ENCODE assay signal across 12 mouse cellular contexts in genomic region chr11:53314770-53315173, GRCm38 (mm10). TPM values are rescaled to one million over a fixed set of nuclear protein-coding genes. Genes with fewer than 3 reads are reported as not detected.
DNase-seq lines count a peak whose midpoint lies in the region; ATAC-seq and TF ChIP-seq lines count a peak whose summit lies in the region.
"Had no signal": no experiment of that assay in that cellular context is flagged by ENCODE, and none has a peak within 500 bp of the region (broad histone marks: within the 10 kb centered on the region; RNA-seq: fewer than 3 reads in every experiment).

No protein-coding gene starts in this region.

- TF ChIP-seq CTCF in liver, adult 2 months (IDR thresholded peaks at IDR 0.05; ENCODE audit: low read depth, low read length) = no peak

- H3K9me3 ChIP-seq in liver, embryonic 12.5 days (replicated peaks) = no peaks in the 10 kb centered on the region
- no peaks in the 10 kb centered on the region for H3K9me3 ChIP-seq in heart, embryonic 11.5 days (replicated peaks; ENCODE audit: control insufficient read depth, low read length)
- no peaks in the 10 kb centered on the region for H3K9me3 ChIP-seq in stomach, embryonic 15.5 days
- H3K9me3 ChIP-seq: embryonic facial prominence, embryonic 10.5 days; liver, embryonic 13.5 days; neural tube, embryonic 12.5 days had no signal

- H3K4me1 ChIP-seq in liver, adult 2 months (ENCODE audit: control insufficient read depth, insufficient read depth, low read length) = peaks cover 4% of the 10 kb centered on the region; the same call in 1 of the 2 replicates
- H3K4me1 ChIP-seq in liver, embryonic 12.5 days = no peaks in the 10 kb centered on the region
- no peaks in the 10 kb centered on the region for H3K4me1 ChIP-seq in heart, embryonic 11.5 days (ENCODE audit: control insufficient read depth, insufficient read depth, low read length)
- H3K4me1 ChIP-seq in stomach, embryonic 15.5 days = 0 out of 2 replicates have a peak, but pooled peaks cover 4% of the 10 kb centered on the region
- H3K4me1 ChIP-seq: neural tube, embryonic 12.5 days had no signal

- H3K27me3 ChIP-seq in liver, adult 2 months (ENCODE audit: control insufficient read depth, insufficient read depth, low read length) = no peaks in the 10 kb centered on the region
- H3K27me3 ChIP-seq in liver, embryonic 12.5 days (replicated peaks) = 0 out of 2 replicates have a peak, but pooled peaks cover 5% of the 10 kb centered on the region
- no peaks in the 10 kb centered on the region for H3K27me3 ChIP-seq in heart, embryonic 11.5 days (ENCODE audit: control insufficient read depth, insufficient read depth, low read length)
- H3K27me3 ChIP-seq in stomach, embryonic 15.5 days (replicated peaks) = no peaks in the 10 kb centered on the region
- H3K27me3 ChIP-seq: neural tube, embryonic 12.5 days had no signal

- DNase-seq in liver, adult 2 months (ENCODE audit: extremely low read depth, low read depth, low spot score) = peak; percentile 71
- peak; percentile 71 for DNase-seq in kidney, postnatal 14 days
- no peak for DNase-seq in right cerebral cortex, postnatal 36 days (ENCODE audit: low spot score in 2 of 2)
- no peak for DNase-seq in natural killer cell, adult 2 months (ENCODE audit: low spot score in 2 of 2)
- DNase-seq in thymus, postnatal 14 days = no peak
- DNase-seq: adrenal gland, postnatal 25 days; liver, embryonic 13.5 days had no signal

- 5% methylated on average over 1 of the region's 1 CpGs for WGBS in liver, adult 2 months
- 12% methylated on average over 1 of the region's 1 CpGs for WGBS in liver, embryonic 12.5 days (ENCODE audit: insufficient replicate concordance)
- 39% methylated on average over 1 of the region's 1 CpGs for WGBS in heart, embryonic 11.5 days (ENCODE audit: insufficient replicate concordance)
- WGBS in stomach, embryonic 15.5 days = 3% methylated on average over 1 of the region's 1 CpGs

- no peaks in the 10 kb centered on the region for H3K79me2 ChIP-seq in liver, adult 2 months (ENCODE audit: control insufficient read depth, insufficient read depth, low read length)

- H3K4me2 ChIP-seq in liver, embryonic 12.5 days = no peak overlapping the region
- H3K4me2 ChIP-seq in heart, embryonic 11.5 days = no peak overlapping the region
- no peak overlapping the region for H3K4me2 ChIP-seq in stomach, embryonic 15.5 days
- H3K4me2 ChIP-seq: liver, embryonic 13.5 days; neural tube, embryonic 12.5 days had no signal

- 0 out of 2 replicates have a peak overlapping the region, but pooled peaks have one; percentile 29 for H3K27ac ChIP-seq in liver, adult 2 months (replicated peaks; ENCODE audit: insufficient read depth, low read depth, low read length)
- no peak overlapping the region for H3K27ac ChIP-seq in liver, embryonic 12.5 days
- H3K27ac ChIP-seq in heart, embryonic 11.5 days (ENCODE audit: low read depth, low read length) = 0 out of 2 replicates have a peak overlapping the region, but pooled peaks have one; percentile 7
- no peak overlapping the region for H3K27ac ChIP-seq in stomach, embryonic 15.5 days
- H3K27ac ChIP-seq: embryonic facial prominence, embryonic 10.5 days; liver, embryonic 13.5 days; neural tube, embryonic 12.5 days had no signal

- no peak for ATAC-seq in liver, embryonic 12.5 days
- no peak for ATAC-seq in heart, embryonic 11.5 days (replicated peaks; ENCODE audit: insufficient number of reproducible peaks, low FRiP score, low TSS enrichment)
- peak; percentile 14; the same call in 1 of the 2 replicates for ATAC-seq in stomach, embryonic 15.5 days (ENCODE audit: insufficient read depth, low FRiP score, low read depth)

- TF ChIP-seq POLR2A in liver, adult 2 months (IDR thresholded peaks at IDR 0.05; ENCODE audit: extremely low read depth, insufficient read depth, low read length) = no peak

- no peak overlapping the region for H3K9ac ChIP-seq in liver, adult 2 months (ENCODE audit: low read depth, low read length)
- no peak overlapping the region for H3K9ac ChIP-seq in liver, embryonic 12.5 days
- H3K9ac ChIP-seq in heart, embryonic 11.5 days (ENCODE audit: low read depth, low read length) = no peak overlapping the region
- H3K9ac ChIP-seq in stomach, embryonic 15.5 days = no peak overlapping the region
- H3K9ac ChIP-seq: liver, embryonic 13.5 days; neural tube, embryonic 12.5 days had no signal

- H3K36me3 ChIP-seq in liver, adult 2 months (ENCODE audit: control insufficient read depth, insufficient read depth, low read length) = no peaks in the 10 kb centered on the region
- H3K36me3 ChIP-seq in liver, embryonic 12.5 days = no peaks in the 10 kb centered on the region
- H3K36me3 ChIP-seq in heart, embryonic 11.5 days (ENCODE audit: control insufficient read depth, insufficient read depth, low read length) = no peaks in the 10 kb centered on the region
- no peaks in the 10 kb centered on the region for H3K36me3 ChIP-seq in stomach, embryonic 15.5 days
- H3K36me3 ChIP-seq: embryonic facial prominence, embryonic 10.5 days; liver, embryonic 13.5 days; neural tube, embryonic 12.5 days had no signal

- H3K4me3 ChIP-seq in liver, adult 2 months (ENCODE audit: insufficient read depth, low read depth, low read length) = no peak overlapping the region
- H3K4me3 ChIP-seq in liver, embryonic 12.5 days = no peak overlapping the region
- no peak overlapping the region for H3K4me3 ChIP-seq in heart, embryonic 11.5 days (ENCODE audit: low read depth, low read length)
- no peak overlapping the region for H3K4me3 ChIP-seq in stomach, embryonic 15.5 days (replicated peaks)
- H3K4me3 ChIP-seq: embryonic facial prominence, embryonic 10.5 days; liver, embryonic 13.5 days; neural tube, embryonic 12.5 days had no signal

RNA-seq across cellular contexts. Expression of gene Zcchc10, which starts 9.7 kb away (rescaled TPM):
- 0.37 and 0.74 TPM in 2 replicates for total RNA-seq in liver, adult 2 months (2014; rRNA removed)
- polyA plus RNA-seq in liver, adult 2 months (2012; rRNA removed) = 1.8 and 2.5 TPM in 2 replicates
- 18.3 and 19.8 TPM in 2 replicates for polyA plus RNA-seq in liver, embryonic 12.5 days (2016; fragmentation: Nextera tagmentation; extraction: Ambion mirVana)
- polyA plus RNA-seq in heart, embryonic 11.5 days (2014; fragmentation: Nextera tagmentation; extraction: Ambion mirVana) = 21.3 and 24.9 TPM in 2 replicates
- polyA plus RNA-seq in stomach, embryonic 15.5 days (2015; fragmentation: Nextera tagmentation; extraction: Ambion mirVana) = 17.4 and 18.1 TPM in 2 replicates

RNA-seq across cellular contexts. Expression of gene Hspa4, which starts 14.5 kb away (rescaled TPM):
- total RNA-seq in liver, adult 2 months (2014; rRNA removed) = 44.6 and 55.9 TPM in 2 replicates
- polyA plus RNA-seq in liver, adult 2 months (2012; rRNA removed) = 16.6 and 17.9 TPM in 2 replicates
- polyA plus RNA-seq in liver, embryonic 12.5 days (2016; fragmentation: Nextera tagmentation; extraction: Ambion mirVana) = 101 and 103 TPM in 2 replicates
- polyA plus RNA-seq in heart, embryonic 11.5 days (2014; fragmentation: Nextera tagmentation; extraction: Ambion mirVana) = 84.1 and 101 TPM in 2 replicates
- polyA plus RNA-seq in stomach, embryonic 15.5 days (2015; fragmentation: Nextera tagmentation; extraction: Ambion mirVana) = 93.4 and 96.0 TPM in 2 replicates

RNA-seq across cellular contexts. Expression of gene Aff4, which starts 35.9 kb away (rescaled TPM):
- 32.1 and 40.3 TPM in 2 replicates for total RNA-seq in liver, adult 2 months (2014; rRNA removed)
- polyA plus RNA-seq in liver, adult 2 months (2012; rRNA removed) = 7.3 and 8.1 TPM in 2 replicates
- polyA plus RNA-seq in liver, embryonic 12.5 days (2016; fragmentation: Nextera tagmentation; extraction: Ambion mirVana) = 18.8 and 19.8 TPM in 2 replicates
- 29.3 and 54.4 TPM in 2 replicates for polyA plus RNA-seq in heart, embryonic 11.5 days (2014; fragmentation: Nextera tagmentation; extraction: Ambion mirVana)
- 44.9 and 54.6 TPM in 2 replicates for polyA plus RNA-seq in stomach, embryonic 15.5 days (2015; fragmentation: Nextera tagmentation; extraction: Ambion mirVana)

Comparison
In these comparisons a context has a peak if more than half of its experiments do, and no peak if none do; other contexts are left out.
1. H3K27ac ChIP-seq: peak in liver, adult 2 months (single experiment) and heart, embryonic 11.5 days (single experiment); none in liver, embryonic 12.5 days (single experiment) and stomach, embryonic 15.5 days (single experiment).
2. DNase-seq: peak in liver, adult 2 months (single experiment) and kidney, postnatal 14 days (single experiment); none in right cerebral cortex, postnatal 36 days (0 of 2), natural killer cell, adult 2 months (0 of 2) and thymus, postnatal 14 days (single experiment).